Mouse (Mus musculus) forebrain, embryonic 11.5 days (tissue): ENCODE measurements around the gene Abcb4. TPM values are rescaled to one million over a fixed set of nuclear protein-coding genes. Genes with fewer than 3 reads are reported as not detected.
"Not testable (repeated sequence)": the region's sequence is repeated elsewhere in the genome, so short reads cannot be mapped to it uniquely, and the experiment has no call there.

Source experiments
- ATAC-seq: fragments of 200-750 bp; cut with Nextera tagmentation; replicated peaks from 2 replicates; pipeline ENCODE4 v1.8.0; 2017; ENCODE audit warnings: moderate TSS enrichment; ENCODE audit not compliant: low FRiP score
- DNase-seq: peaks from one replicate; pipeline ENCODE4 v3.0.0-alpha.2; 2017; ENCODE audit warnings: low spot score
- H3K27ac ChIP-seq: fragments of 300-500 bp; sonication (generic); 2 replicates; pipeline ENCODE4 v1.5.1; 2014; ENCODE audit warnings: low read depth, low read length
- H3K27me3 ChIP-seq: fragments of 300-500 bp; sonication (generic); 2 replicates; pipeline ENCODE4 v1.6.1; 2014; ENCODE audit warnings: mild to moderate bottlenecking, low read length, mixed read lengths; ENCODE audit not compliant: control insufficient read depth, insufficient read depth
- H3K36me3 ChIP-seq: fragments of 300-500 bp; sonication (generic); 2 replicates; pipeline ENCODE4 v1.6.1; 2014; ENCODE audit warnings: mild to moderate bottlenecking, low read length, moderate library complexity, mixed read lengths; ENCODE audit not compliant: control insufficient read depth, insufficient read depth
- H3K4me1 ChIP-seq: fragments of 300-500 bp; sonication (generic); replicated peaks from 2 replicates; pipeline ENCODE4 v1.6.1; 2014; ENCODE audit warnings: low read length, mixed read lengths; ENCODE audit not compliant: control insufficient read depth, insufficient read depth
- H3K4me2 ChIP-seq: fragments of 300-500 bp; sonication (generic); 2 replicates; pipeline ENCODE4 v1.6.1; 2014; ENCODE audit warnings: low read depth, mild to moderate bottlenecking, low read length, moderate library complexity, mixed read lengths; ENCODE audit not compliant: severe bottlenecking
- H3K4me3 ChIP-seq: fragments of 300-500 bp; sonication (generic); 2 replicates; pipeline ENCODE4 v1.5.1; 2014; ENCODE audit warnings: low read depth, low read length
- H3K9ac ChIP-seq: fragments of 300-500 bp; sonication (generic); 2 replicates; pipeline ENCODE4 v1.6.1; 2014; ENCODE audit warnings: low read length
- H3K9me3 ChIP-seq: fragments of 300-500 bp; sonication (generic); 2 replicates; pipeline ENCODE4 v1.6.1; 2016; ENCODE audit warnings: low read length, mixed read lengths; ENCODE audit not compliant: control insufficient read depth
- WGBS: fragments of 180-500 bp; shearing (Covaris S2); extraction: QIAGEN DNeasy Blood & Tissue Kit; methylation state at CpG from one replicate; pipeline ENCODE4 v1.1.7; 2014; 5-methylcytosine and 5-hydroxymethylcytosine counted together
- polyA plus RNA-seq: library from polyadenylated mRNA; unstranded; fragments of >200 nt; fragmentation: Nextera tagmentation; extraction: Ambion mirVana; gene quantifications from 2 replicates; pipeline ENCODE4 v1.2.1, GENCODE M21; 2014

Abcb4 gene
- polyA plus RNA-seq, 1 experiment from 2014 or later: 0.88 TPM

DNA sequence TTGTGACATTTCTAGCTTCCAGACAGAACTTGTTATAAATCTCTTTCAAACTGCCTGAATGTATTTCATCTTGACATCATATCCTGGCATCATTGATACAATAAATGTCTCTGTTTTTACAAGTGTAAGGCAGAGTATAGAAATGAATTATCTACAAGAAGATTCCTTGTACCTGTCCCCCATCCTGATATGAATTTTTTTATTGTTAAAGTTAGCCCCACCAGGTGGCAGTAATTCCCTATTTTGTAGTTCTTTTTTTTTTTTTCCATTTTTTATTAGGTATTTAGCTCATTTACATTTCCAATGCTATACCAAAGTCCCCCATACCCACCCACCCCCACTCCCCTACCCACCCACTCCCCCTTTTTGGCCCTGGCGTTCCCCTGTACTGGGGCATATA, 47.7 kb downstream of the Abcb4 start:
- not testable (repeated sequence) for H3K27me3 ChIP-seq, H3K9ac ChIP-seq, H3K36me3 ChIP-seq, DNase-seq, ATAC-seq, H3K4me3 ChIP-seq, H3K27ac ChIP-seq, H3K4me2 ChIP-seq, H3K9me3 ChIP-seq, H3K4me1 ChIP-seq
- WGBS: no CpG with 5 or more reads among the region's 1 CpGs

DNA sequence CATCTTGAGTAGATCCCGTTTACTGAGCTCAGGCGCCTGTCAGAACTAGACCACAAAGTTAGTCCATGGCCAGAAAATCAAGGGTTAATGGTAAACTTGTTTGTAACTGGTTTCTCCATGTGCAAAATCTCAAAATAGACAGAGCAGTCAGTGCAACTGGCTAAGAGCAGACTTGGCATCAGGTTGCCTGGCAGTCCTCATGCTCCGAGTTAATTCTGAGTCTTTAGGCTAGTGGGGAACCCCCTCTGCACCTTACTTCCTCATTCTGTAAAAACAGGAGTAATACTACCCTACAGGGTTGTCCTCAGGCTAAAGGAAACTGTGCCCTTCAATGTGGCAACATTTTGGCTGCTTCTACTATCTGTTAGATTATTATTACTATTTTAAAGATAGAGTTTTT, 50.3 kb downstream of the Abcb4 start:
- no peaks in the 10 kb centered on the region for H3K4me1 ChIP-seq
- no peak overlapping the region for H3K27ac ChIP-seq
- H3K9ac ChIP-seq: no peak overlapping the region
- no peaks in the 10 kb centered on the region for H3K36me3 ChIP-seq
- 82% methylated on average over 3 of the region's 3 CpGs for WGBS
- no peaks in the 10 kb centered on the region for H3K9me3 ChIP-seq
- H3K4me2 ChIP-seq: no peak overlapping the region
- ATAC-seq (no peak), DNase-seq (no peak)
- H3K27me3 ChIP-seq: no peaks in the 10 kb centered on the region
- H3K4me3 ChIP-seq: no peak overlapping the region

DNA sequence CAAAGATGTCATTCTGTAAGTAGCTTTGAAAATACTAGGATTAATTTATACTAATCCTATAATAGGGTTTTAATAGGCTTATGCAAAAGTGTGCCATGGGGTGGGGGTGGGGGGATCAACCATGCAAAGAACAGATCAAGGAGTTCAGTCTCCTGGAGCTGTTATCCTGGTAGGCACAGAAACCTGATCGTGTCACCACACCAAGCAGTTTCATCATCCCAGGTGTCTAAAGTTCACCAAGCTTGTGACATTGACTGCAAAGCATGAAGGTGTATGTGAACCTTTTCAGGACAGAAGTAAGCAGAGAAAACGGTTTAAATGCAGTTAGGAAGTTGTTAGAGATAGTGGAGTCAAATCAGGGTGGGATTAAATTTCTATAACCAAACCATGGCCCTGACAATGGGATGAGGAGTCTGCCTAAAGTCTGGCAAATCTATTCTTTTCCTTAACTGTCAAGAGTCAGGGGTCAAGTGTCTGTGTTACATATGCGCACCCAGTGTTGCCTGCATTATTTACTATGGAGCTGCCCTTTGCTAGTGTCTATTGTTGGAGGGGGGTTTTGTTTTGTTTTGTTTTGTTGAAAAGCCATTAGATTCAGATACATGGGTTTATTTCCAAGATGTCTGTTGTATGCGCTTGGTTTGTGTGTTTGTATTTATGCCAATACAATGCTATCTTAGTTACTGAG, 54.0 kb downstream of the Abcb4 start:
- WGBS: 69% methylated on average over 4 of the region's 4 CpGs
- Histone ChIP-seq H3K9ac (no peak overlapping the region), H3K4me1 (no peaks in the 10 kb centered on the region), H3K36me3 (no peaks in the 10 kb centered on the region), H3K27me3 (no peaks in the 10 kb centered on the region), H3K4me3 (no peak overlapping the region), H3K27ac (no peak overlapping the region), H3K9me3 (no peaks in the 10 kb centered on the region), H3K4me2 (no peak overlapping the region)
- no peak for ATAC-seq
- DNase-seq: no peak

DNA sequence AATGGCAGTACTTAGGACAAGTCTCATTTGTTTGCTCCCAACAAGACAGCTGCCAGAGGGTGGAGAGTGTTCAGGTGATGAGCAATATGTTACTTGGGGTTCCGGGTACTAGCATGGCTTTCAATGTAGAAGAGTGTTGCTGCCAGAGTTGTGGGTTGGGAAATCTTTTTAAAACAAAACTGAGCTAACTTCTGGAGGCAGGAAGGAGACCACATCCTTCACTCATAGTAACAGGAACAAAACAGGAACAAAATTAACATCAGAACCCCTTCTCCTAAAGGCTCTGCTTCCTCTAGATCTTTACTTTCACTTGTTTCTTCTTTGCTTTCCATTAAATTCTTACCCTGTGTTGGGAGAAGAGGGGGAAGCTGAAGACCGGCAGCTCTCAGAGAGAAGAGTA, 60.1 kb downstream of the Abcb4 start:
- Histone ChIP-seq H3K27me3 (no peaks in the 10 kb centered on the region), H3K4me2 (no peak overlapping the region), H3K9ac (no peak overlapping the region), H3K9me3 (no peaks in the 10 kb centered on the region), H3K36me3 (no peaks in the 10 kb centered on the region), H3K27ac (no peak overlapping the region), H3K4me3 (no peak overlapping the region), H3K4me1 (no peaks in the 10 kb centered on the region)
- DNase-seq (no peak), ATAC-seq (no peak)
- WGBS: 84% methylated on average over 2 of the region's 2 CpGs

DNA sequence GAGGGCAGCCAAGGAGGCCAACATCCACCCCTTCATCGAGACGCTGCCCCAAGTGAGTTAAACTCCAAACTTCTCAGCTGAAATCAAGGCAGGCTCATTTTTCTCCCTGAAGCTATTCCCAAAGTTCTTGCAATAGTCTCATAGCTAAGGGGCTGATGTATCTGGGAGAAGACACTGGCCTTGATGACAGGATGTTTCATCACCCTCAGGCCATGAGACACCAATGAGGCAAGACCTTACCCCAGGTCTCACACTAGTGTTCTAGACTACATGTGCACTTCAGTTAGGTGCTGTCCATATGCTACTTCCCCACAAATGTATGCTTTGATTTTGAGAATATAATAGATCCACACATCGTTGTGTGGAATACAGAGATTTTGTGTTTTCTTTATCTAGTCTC, 62.0 kb downstream of the Abcb4 start:
- Histone ChIP-seq H3K27ac (no peak overlapping the region), H3K4me3 (no peak overlapping the region), H3K4me2 (no peak overlapping the region), H3K36me3 (no peaks in the 10 kb centered on the region), H3K27me3 (no peaks in the 10 kb centered on the region), H3K9me3 (no peaks in the 10 kb centered on the region), H3K4me1 (no peaks in the 10 kb centered on the region), H3K9ac (no peak overlapping the region)
- WGBS: 95% methylated on average over 3 of the region's 3 CpGs
- no peak for DNase-seq
- ATAC-seq: no peak

- Histone ChIP-seq H3K4me3 (no peak overlapping the region), H3K9me3 (no peaks in the 10 kb centered on the region), H3K4me2 (no peak overlapping the region), H3K27ac (no peak overlapping the region), H3K36me3 (no peaks in the 10 kb centered on the region; the same call in 1 of the 2 replicates), H3K4me1 (no peaks in the 10 kb centered on the region), H3K9ac (no peak overlapping the region), H3K27me3 (no peaks in the 10 kb centered on the region)
- DNase-seq (no peak), ATAC-seq (peak; percentile 56; the same call in 1 of the 2 replicates)
- WGBS: 92% methylated on average over 4 of the region's 4 CpGs
These were observed 67.0 kb downstream of the Abcb4 start for GRCm38 (mm10) chr5:8960534-8960933.

- Histone ChIP-seq H3K4me3 (no peak overlapping the region), H3K27me3 (no peaks in the 10 kb centered on the region), H3K9me3 (no peaks in the 10 kb centered on the region), H3K9ac (no peak overlapping the region), H3K4me2 (no peak overlapping the region), H3K4me1 (no peaks in the 10 kb centered on the region), H3K36me3 (no peaks in the 10 kb centered on the region; the same call in 1 of the 2 replicates), H3K27ac (no peak overlapping the region)
- no peak for ATAC-seq
- DNase-seq: no peak
- 91% methylated on average over 5 of the region's 5 CpGs for WGBS
These were observed 71.0 kb downstream of the Abcb4 start for GRCm38 (mm10) chr5:8964487-8964886.

GRCm38 (mm10) chr5:8970694-8971093, 77.2 kb downstream of the Abcb4 start:
- no peak overlapping the region for H3K4me3 ChIP-seq
- DNase-seq: no peak
- peaks cover 3% of the 10 kb centered on the region; the same call in 1 of the 2 replicates for H3K36me3 ChIP-seq
- H3K9ac ChIP-seq: no peak overlapping the region
- 97% methylated on average over 2 of the region's 2 CpGs for WGBS
- no peaks in the 10 kb centered on the region for H3K4me1 ChIP-seq
- H3K27me3 ChIP-seq: no peaks in the 10 kb centered on the region
- H3K9me3 ChIP-seq: no peaks in the 10 kb centered on the region
- no peak for ATAC-seq
- H3K27ac ChIP-seq: no peak overlapping the region
- no peak overlapping the region for H3K4me2 ChIP-seq

GRCm38 (mm10) chr5:8972355-8972754, 78.8 kb downstream of the Abcb4 start:
- Histone ChIP-seq H3K9ac (no peak overlapping the region), H3K4me2 (no peak overlapping the region), H3K4me3 (no peak overlapping the region), H3K27me3 (no peaks in the 10 kb centered on the region), H3K27ac (no peak overlapping the region), H3K9me3 (no peaks in the 10 kb centered on the region), H3K4me1 (no peaks in the 10 kb centered on the region), H3K36me3 (peaks cover 3% of the 10 kb centered on the region; the same call in 1 of the 2 replicates)
- DNase-seq (no peak), ATAC-seq (no peak)
- whole genome bisulfite sequencing: 50% methylated on average over 7 of the region's 7 CpGs
